Mouse (Mus musculus): ENCODE results near the gene Slain1. TPM values are rescaled to one million over a fixed set of nuclear protein-coding genes. Genes with fewer than 3 reads are reported as not detected.
"Not testable (repeated sequence)": the region's sequence is repeated elsewhere in the genome, so short reads cannot be mapped to it uniquely, and the experiment has no call there.

Slain1 gene
- polyA plus RNA-seq, 1 experiment from 2014 or later = 28.4 TPM

DNA sequence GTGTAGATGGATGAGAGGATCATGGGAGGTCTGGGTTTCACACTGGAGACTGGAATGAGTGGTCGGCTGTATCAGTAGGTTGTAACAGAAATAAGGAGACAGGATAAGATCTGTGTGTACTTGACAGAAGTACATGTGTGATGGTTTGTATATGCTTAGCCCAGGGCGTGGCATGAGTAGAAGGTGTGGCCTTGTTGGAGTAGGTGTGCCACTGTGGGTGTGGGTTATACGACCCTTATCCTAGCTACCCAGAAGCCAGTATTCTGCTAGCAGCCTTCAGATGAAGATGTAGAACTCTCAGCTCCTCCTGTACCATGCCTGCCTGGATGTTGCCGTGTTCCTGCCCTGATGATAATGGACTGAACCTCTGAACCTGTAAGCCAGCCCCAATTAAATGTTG is 100.6 kb downstream of the Slain1 start:
- not testable (repeated sequence) for H3K27me3 ChIP-seq (ENCODE audit: control insufficient read depth, insufficient read depth, low read length); ATAC-seq (ENCODE audit: low FRiP score); H3K36me3 ChIP-seq (replicated peaks; ENCODE audit: control insufficient read depth, insufficient read depth); H3K4me1 ChIP-seq (replicated peaks; ENCODE audit: control insufficient read depth, insufficient read depth, low read length); H3K9ac ChIP-seq; H3K27ac ChIP-seq; DNase-seq (ENCODE audit: low spot score); H3K9me3 ChIP-seq (ENCODE audit: control insufficient read depth, low read length); H3K4me2 ChIP-seq (replicated peaks); H3K4me3 ChIP-seq (replicated peaks; ENCODE audit: low read length)
- WGBS = 96% methylated on average over 4 of the region's 4 CpGs

DNA sequence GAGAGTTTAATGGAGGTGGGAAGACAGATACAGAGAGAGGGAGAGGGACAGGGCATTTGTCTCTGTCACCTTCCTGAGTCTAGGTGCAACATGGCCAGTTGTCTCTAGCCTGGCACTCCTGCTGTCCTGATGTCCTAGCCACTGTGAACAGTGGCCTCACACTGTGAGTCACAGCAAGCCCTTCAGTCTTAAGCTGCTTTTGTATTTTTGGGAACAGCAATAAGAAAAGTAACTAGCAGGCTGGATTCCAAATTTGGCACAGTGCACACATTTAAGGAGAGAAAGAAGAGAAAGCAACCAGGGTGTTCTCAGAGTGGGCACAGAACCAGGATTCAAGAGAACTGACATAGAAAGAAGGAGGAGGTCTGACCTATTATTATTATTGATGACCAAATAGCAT is 101.4 kb downstream of the Slain1 start:
- Histone ChIP-seq H3K36me3 (replicated peaks; ENCODE audit: control insufficient read depth, insufficient read depth) (no peaks in the 10 kb centered on the region), H3K4me2 (replicated peaks) (no peak overlapping the region)

DNA sequence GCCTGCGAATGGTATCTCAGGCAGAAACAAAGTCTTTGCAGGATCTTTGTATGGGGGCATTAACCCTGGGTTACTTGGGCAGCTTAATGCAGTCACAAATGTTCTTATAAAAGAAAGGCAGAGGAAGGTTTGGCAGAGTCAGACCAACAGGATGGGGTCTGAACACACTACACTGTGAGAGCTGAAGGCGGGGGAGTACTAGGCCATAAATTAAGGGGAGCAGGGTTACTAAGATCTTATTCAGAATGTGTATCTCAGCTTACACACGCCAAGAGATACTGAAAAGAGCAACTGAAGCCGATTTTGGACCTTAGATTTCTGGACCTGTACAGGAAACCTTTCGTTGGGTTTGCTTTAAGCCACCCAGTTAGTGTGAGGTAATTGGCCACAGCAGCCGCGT is 102.7 kb downstream of the Slain1 start:
- H3K4me2 ChIP-seq (replicated peaks) = no peak overlapping the region
- DNase-seq (ENCODE audit: low spot score) (no peak), ATAC-seq (ENCODE audit: low FRiP score) (no peak)
- no peak overlapping the region for H3K27ac ChIP-seq
- WGBS = 94% methylated on average over 7 of the region's 7 CpGs
- H3K27me3 ChIP-seq (ENCODE audit: control insufficient read depth, insufficient read depth, low read length) = no peaks in the 10 kb centered on the region
- no peaks in the 10 kb centered on the region; the same call in 1 of the 2 replicates for H3K4me1 ChIP-seq (replicated peaks; ENCODE audit: control insufficient read depth, insufficient read depth, low read length)
- no peak overlapping the region for H3K4me3 ChIP-seq (replicated peaks; ENCODE audit: low read length)
- no peaks in the 10 kb centered on the region for H3K36me3 ChIP-seq (replicated peaks; ENCODE audit: control insufficient read depth, insufficient read depth)
- H3K9ac ChIP-seq = no peak overlapping the region
- no peaks in the 10 kb centered on the region for H3K9me3 ChIP-seq (ENCODE audit: control insufficient read depth, low read length)

More for the DNA sequence above, 101.4 kb downstream of the Slain1 start:
- Histone ChIP-seq H3K27me3 (ENCODE audit: control insufficient read depth, insufficient read depth, low read length) (no peaks in the 10 kb centered on the region), H3K27ac (no peak overlapping the region), H3K4me1 (replicated peaks; ENCODE audit: control insufficient read depth, insufficient read depth, low read length) (peaks cover 5% of the 10 kb centered on the region; the same call in 1 of the 2 replicates), H3K9me3 (ENCODE audit: control insufficient read depth, low read length) (no peaks in the 10 kb centered on the region), H3K9ac (no peak overlapping the region), H3K4me3 (replicated peaks; ENCODE audit: low read length) (no peak overlapping the region)
- ATAC-seq (ENCODE audit: low FRiP score) = no peak
- no peak for DNase-seq (ENCODE audit: low spot score)

DNA sequence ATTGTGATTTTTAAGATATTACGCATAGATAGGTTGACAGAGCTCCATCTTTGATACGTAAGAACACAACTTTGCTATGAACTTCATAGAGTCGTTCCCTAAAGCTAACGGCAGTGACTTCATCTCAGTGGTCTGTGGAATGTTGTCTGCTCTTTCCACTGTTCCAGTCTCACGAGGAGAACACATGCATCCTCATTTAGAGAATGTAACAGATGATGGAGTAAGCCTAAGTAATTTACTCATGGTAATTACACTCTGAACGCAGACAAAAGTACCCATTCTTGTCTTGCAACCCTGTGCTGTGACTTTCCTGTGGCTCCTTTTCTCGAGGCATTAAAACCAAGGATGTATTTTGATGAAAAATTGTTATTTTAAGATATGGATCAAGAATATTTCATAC is 104.0 kb downstream of the Slain1 start:
- H3K4me3 ChIP-seq (replicated peaks; ENCODE audit: low read length) = no peak overlapping the region
- no peaks in the 10 kb centered on the region for H3K9me3 ChIP-seq (ENCODE audit: control insufficient read depth, low read length)
- WGBS = 82% methylated on average over 7 of the region's 7 CpGs
- DNase-seq (ENCODE audit: low spot score) = no peak
- H3K27me3 ChIP-seq (ENCODE audit: control insufficient read depth, insufficient read depth, low read length) = no peaks in the 10 kb centered on the region
- H3K27ac ChIP-seq = no peak overlapping the region
- no peak overlapping the region for H3K4me2 ChIP-seq (replicated peaks)
- H3K9ac ChIP-seq = no peak overlapping the region
- no peaks in the 10 kb centered on the region for H3K36me3 ChIP-seq (replicated peaks; ENCODE audit: control insufficient read depth, insufficient read depth)
- no peak for ATAC-seq (ENCODE audit: low FRiP score)
- no peaks in the 10 kb centered on the region; the same call in 1 of the 2 replicates for H3K4me1 ChIP-seq (replicated peaks; ENCODE audit: control insufficient read depth, insufficient read depth, low read length)

DNA sequence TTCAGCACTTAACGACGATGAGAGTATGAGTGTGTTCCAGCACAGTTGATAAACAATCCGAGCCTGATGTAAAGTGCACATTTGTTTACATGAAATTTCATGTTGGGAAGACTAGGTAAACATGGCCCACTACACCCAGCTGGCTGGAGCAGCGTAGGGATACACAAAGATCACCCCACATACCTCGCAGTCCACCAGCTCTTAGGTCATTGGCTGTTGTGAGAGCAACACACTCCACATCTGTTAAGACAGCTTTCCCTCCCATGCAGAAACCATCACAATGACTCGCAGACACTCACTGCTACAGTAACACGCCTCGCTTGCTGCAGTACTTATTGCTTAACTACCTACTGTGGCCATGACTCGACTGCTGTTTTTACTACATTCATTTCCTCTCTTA is 104.4 kb downstream of the Slain1 start:
- no peaks in the 10 kb centered on the region for H3K27me3 ChIP-seq (ENCODE audit: control insufficient read depth, insufficient read depth, low read length)
- no peak overlapping the region for H3K9ac ChIP-seq
- no peaks in the 10 kb centered on the region for H3K9me3 ChIP-seq (ENCODE audit: control insufficient read depth, low read length)
- H3K27ac ChIP-seq = no peak overlapping the region
- H3K4me3 ChIP-seq (replicated peaks; ENCODE audit: low read length) = no peak overlapping the region
- H3K4me2 ChIP-seq (replicated peaks) = no peak overlapping the region
- ATAC-seq (ENCODE audit: low FRiP score) = no peak
- H3K36me3 ChIP-seq (replicated peaks; ENCODE audit: control insufficient read depth, insufficient read depth) = no peaks in the 10 kb centered on the region
- 89% methylated on average over 9 of the region's 9 CpGs for WGBS
- no peak for DNase-seq (ENCODE audit: low spot score)
- H3K4me1 ChIP-seq (replicated peaks; ENCODE audit: control insufficient read depth, insufficient read depth, low read length) = no peaks in the 10 kb centered on the region

Small RNA genes within 50 kb of the gene (microRNA-seq; reads per million reads assigned to microRNA genes)
- gene Gm22877 = not detected

Other genes with a start within 250 kb of the Slain1 start
- 0.10 and 0.36 TPM in 2 replicates for gene Scel, start 136.9 kb upstream of the Slain1 start, polyA plus RNA-seq (2014; fragmentation: Nextera tagmentation; extraction: Ambion mirVana)
- gene Ednrb, start 194.2 kb downstream of the Slain1 start, polyA plus RNA-seq (2014; fragmentation: Nextera tagmentation; extraction: Ambion mirVana) = 135 and 151 TPM in 2 replicates

All from hindbrain, embryonic 14.5 days (tissue).